Comparison of ENCODE assay signal across 22 mouse cellular contexts in the genomic region with DNA sequence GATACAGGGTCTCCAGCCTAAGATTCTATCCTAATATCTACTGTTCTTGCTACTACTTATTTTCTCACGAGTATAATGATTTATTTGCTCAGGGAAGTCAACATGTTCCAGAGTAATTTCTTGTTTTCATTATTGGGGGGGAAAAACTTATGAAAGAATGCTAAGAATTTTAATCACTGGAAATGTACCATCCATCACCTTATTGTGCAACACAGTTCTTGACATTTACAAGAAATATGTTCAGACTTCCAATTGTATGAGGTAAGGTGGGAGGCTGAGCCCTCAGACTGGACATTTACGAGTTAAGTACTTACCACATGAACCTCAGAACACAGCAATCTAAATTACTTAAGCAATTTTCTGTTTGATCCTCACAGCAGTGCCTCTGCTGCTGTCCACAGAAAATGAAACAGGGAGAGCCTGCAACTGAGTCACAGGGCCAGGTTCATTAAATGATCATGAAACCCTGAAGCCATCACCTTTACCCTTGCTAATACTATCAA.
A peak's percentile ranks its signal among the peaks of the same experiment; 100 is the strongest.
DNase-seq lines count a peak whose midpoint lies in the region; ATAC-seq and TF ChIP-seq lines count a peak whose summit lies in the region.
"Had no signal": no experiment of that assay in that cellular context is flagged by ENCODE, and none has a peak within 500 bp of the region (broad histone marks: within the 10 kb centered on the region; RNA-seq: fewer than 3 reads in every experiment).

No protein-coding gene starts in this region.

- no peak overlapping the region for H3K9ac ChIP-seq in kidney, postnatal 0 days (ENCODE audit: low read depth, low read length)
- H3K9ac ChIP-seq in kidney, embryonic 16.5 days (replicated peaks; ENCODE audit: low read length): no peak overlapping the region
- H3K9ac ChIP-seq: embryonic facial prominence, embryonic 15.5 days; forebrain, embryonic 12.5 days; heart, embryonic 13.5 days; hindbrain, embryonic 12.5 days had no signal

- H3K27ac ChIP-seq in kidney, postnatal 0 days: no peak overlapping the region
- no peak overlapping the region for H3K27ac ChIP-seq in kidney, embryonic 16.5 days (ENCODE audit: low read length)
- H3K27ac ChIP-seq: embryonic facial prominence, embryonic 15.5 days; forebrain, embryonic 12.5 days; heart, embryonic 13.5 days; hindbrain, embryonic 12.5 days had no signal

- no peaks in the 10 kb centered on the region for H3K27me3 ChIP-seq in kidney, postnatal 0 days (ENCODE audit: insufficient read depth, low read length)
- H3K27me3 ChIP-seq in kidney, embryonic 16.5 days (ENCODE audit: insufficient read depth, low read length): no peaks in the 10 kb centered on the region
- H3K27me3 ChIP-seq: embryonic facial prominence, embryonic 15.5 days; forebrain, embryonic 12.5 days; heart, embryonic 13.5 days; hindbrain, embryonic 12.5 days had no signal

- no peaks in the 10 kb centered on the region for H3K36me3 ChIP-seq in kidney, postnatal 0 days (ENCODE audit: insufficient read depth, low read length)
- no peaks in the 10 kb centered on the region for H3K36me3 ChIP-seq in kidney, embryonic 16.5 days (ENCODE audit: insufficient read depth, low read length)
- H3K36me3 ChIP-seq: embryonic facial prominence, embryonic 15.5 days; forebrain, embryonic 12.5 days; heart, embryonic 13.5 days; hindbrain, embryonic 12.5 days had no signal

- no peak overlapping the region for H3K4me3 ChIP-seq in kidney, postnatal 0 days (replicated peaks; ENCODE audit: low read depth, low read length)
- H3K4me3 ChIP-seq in kidney, embryonic 16.5 days (ENCODE audit: low read length): no peak overlapping the region
- H3K4me3 ChIP-seq: embryonic facial prominence, embryonic 15.5 days; erythroblast, embryonic 14.5 days; forebrain, embryonic 12.5 days; heart, embryonic 13.5 days; hindbrain, embryonic 12.5 days had no signal

- 26% methylated on average over 2 of the region's 2 CpGs for WGBS in kidney, postnatal 0 days
- WGBS in kidney, embryonic 16.5 days: 27% methylated on average over 2 of the region's 2 CpGs

- no peak for ATAC-seq in kidney, postnatal 0 days (replicated peaks; ENCODE audit: low FRiP score, low read depth)
- ATAC-seq in kidney, embryonic 16.5 days (ENCODE audit: low FRiP score, low TSS enrichment): no peak
- ATAC-seq: forebrain, embryonic 16.5 days; hindbrain, embryonic 16.5 days had no signal

- no peak overlapping the region for H3K4me2 ChIP-seq in kidney, postnatal 0 days (ENCODE audit: low read length)
- H3K4me2 ChIP-seq in kidney, embryonic 16.5 days (replicated peaks; ENCODE audit: low read depth, low read length): no peak overlapping the region
- H3K4me2 ChIP-seq: embryonic facial prominence, embryonic 15.5 days; forebrain, embryonic 12.5 days; heart, embryonic 13.5 days; hindbrain, embryonic 12.5 days had no signal

- TF ChIP-seq CTCF in kidney, postnatal 0 days (IDR thresholded peaks at IDR 0.05; ENCODE audit: low read depth): no peak

- peak; percentile 68 for DNase-seq in kidney, postnatal 0 days (ENCODE audit: low spot score)
- DNase-seq in lung, postnatal 36 days: peak; percentile 11
- no peak for DNase-seq in lung, postnatal 10 days
- DNase-seq in NIH3T3 (ENCODE audit: low read depth): peak; percentile 17
- DNase-seq in spleen, postnatal 14 days (ENCODE audit: low spot score in 2 of 2): no peak
- DNase-seq in layer of hippocampus, postnatal 14 days (ENCODE audit: low spot score in 2 of 2): no peak
- DNase-seq: adrenal gland, adult 8-10 months; adrenal gland, postnatal 36 days; B cell, adult 2 months; cerebellum, adult 2 months; cerebellum, postnatal 10 days; embryo, embryonic 11 days; gastrocnemius, postnatal 25 days; heart, postnatal 4 days had no signal

- H3K4me1 ChIP-seq in kidney, postnatal 0 days (replicated peaks; ENCODE audit: insufficient read depth, low read length): no peaks in the 10 kb centered on the region
- 0 out of 2 replicates have a peak, but pooled peaks cover 2% of the 10 kb centered on the region for H3K4me1 ChIP-seq in kidney, embryonic 16.5 days (ENCODE audit: insufficient read depth, low read length)
- H3K4me1 ChIP-seq: embryonic facial prominence, embryonic 15.5 days had no signal

- H3K9me3 ChIP-seq in kidney, postnatal 0 days (replicated peaks; ENCODE audit: low read length): no peaks in the 10 kb centered on the region
- no peaks in the 10 kb centered on the region for H3K9me3 ChIP-seq in kidney, embryonic 16.5 days (ENCODE audit: low read length)
- H3K9me3 ChIP-seq: embryonic facial prominence, embryonic 15.5 days; forebrain, embryonic 12.5 days; heart, embryonic 13.5 days; hindbrain, embryonic 12.5 days had no signal

Comparison
In these comparisons a context has a peak if more than half of its experiments do, and no peak if none do; other contexts are left out.
1. DNase-seq: peak in kidney, postnatal 0 days (single experiment), lung, postnatal 36 days (single experiment) and NIH3T3 (single experiment); none in lung, postnatal 10 days (single experiment), spleen, postnatal 14 days (0 of 2) and layer of hippocampus, postnatal 14 days (0 of 2).